Mouse (Mus musculus) frontal cortex, adult (tissue): ENCODE measurements around the gene Olfr1251.
"Not testable (repeated sequence)": the region's sequence is repeated elsewhere in the genome, so short reads cannot be mapped to it uniquely, and the experiment has no call there.

Source experiments
- ATAC-seq: cut with Nextera tagmentation; 2 replicates; pipeline ENCODE4 v1.9.2; 2017; ENCODE audit warnings: mild to moderate bottlenecking, moderate library complexity, mixed read lengths; ENCODE audit not compliant: low TSS enrichment

Gene Olfr1251

GRCm38 (mm10) chr2:89671836-89672235 lies at the start of gene Olfr1251:
Gene Olfr1251, minus strand, starts transcription at chr2:89671936.
- ATAC-seq = no peak

DNA sequence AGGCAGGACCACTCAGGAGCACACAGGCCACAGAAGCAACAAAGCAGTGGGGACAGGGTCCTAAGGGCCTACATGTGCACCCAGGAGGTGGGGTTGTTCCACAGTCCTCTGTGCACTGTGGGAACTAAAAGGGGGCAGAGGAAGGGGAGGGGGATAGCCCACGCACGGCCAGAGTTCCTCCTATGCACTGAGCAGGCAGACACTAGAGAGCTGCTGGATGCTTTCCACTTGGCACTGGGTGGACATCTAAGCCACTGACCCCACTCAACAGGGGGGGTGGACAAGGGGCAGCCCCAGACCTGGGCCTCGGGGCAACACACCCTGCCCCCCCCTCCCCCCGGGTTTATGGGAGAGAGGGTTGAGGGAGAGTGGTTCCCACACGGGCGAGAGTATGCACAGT lies 20.2 kb upstream of the Olfr1251 start:
- ATAC-seq = no peak

DNA sequence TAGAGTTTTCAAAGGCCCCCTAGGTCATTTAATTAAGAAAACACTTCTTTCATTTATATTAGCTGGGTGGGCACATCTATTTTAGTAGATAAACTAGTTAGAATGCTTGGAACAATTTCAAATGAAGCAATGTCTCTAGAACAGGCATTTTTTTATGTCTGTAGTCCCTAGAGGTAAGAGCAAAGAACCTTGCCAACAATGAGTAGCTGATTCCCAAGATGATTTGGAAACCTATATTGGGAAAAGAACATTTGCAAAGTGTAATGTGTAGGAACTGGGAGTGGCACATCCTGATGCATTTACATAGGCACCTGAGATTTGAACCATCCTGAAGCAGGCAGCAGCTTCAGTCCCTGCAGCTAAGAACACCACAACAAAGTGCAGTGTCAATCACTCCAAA lies 10.4 kb downstream of the Olfr1251 start, which contains the start of gene Olfr1250:
Gene Olfr1250 (minus strand): TSS at position 101 of the 400 bp plus-strand sequence.
- ATAC-seq = no peak

DNA sequence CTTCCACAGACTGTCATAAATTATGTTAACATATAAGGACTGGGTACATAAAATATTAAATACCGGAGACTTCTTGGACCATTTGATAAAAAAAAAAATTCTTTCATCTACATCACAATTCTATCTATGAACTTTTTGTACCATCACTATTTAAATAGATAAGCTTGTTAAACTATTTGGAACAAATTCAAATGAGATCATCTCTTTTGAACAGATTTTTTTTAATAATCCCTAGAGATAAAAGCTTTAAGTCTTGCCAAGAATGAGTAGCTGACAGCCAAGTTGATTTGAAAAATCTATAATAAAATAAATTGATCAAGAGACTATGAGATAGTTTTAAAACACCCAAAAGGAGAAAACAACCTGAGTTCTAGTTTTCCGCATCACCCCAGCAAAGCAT lies 36.9 kb downstream of the Olfr1251 start, which contains the start of gene Olfr1249:
Gene Olfr1249 (minus strand): TSS at position 101 of the 400 bp plus-strand sequence.
- no peak for ATAC-seq

- not testable (repeated sequence) for ATAC-seq
Measured at GRCm38 (mm10) chr2:89618145-89618544, 53.6 kb downstream of the Olfr1251 start, which contains the start of gene Olfr1248. Gene Olfr1248, minus strand, starts transcription at chr2:89618245.
